Mouse (Mus musculus) urinary bladder, postnatal 14 days (tissue): ENCODE measurements around the gene Btbd10.

Experiments used
- DNase-seq: peaks from one replicate; pipeline ENCODE4 v3.0.0; 2021; ENCODE audit warnings: low spot score

Gene Btbd10

DNA sequence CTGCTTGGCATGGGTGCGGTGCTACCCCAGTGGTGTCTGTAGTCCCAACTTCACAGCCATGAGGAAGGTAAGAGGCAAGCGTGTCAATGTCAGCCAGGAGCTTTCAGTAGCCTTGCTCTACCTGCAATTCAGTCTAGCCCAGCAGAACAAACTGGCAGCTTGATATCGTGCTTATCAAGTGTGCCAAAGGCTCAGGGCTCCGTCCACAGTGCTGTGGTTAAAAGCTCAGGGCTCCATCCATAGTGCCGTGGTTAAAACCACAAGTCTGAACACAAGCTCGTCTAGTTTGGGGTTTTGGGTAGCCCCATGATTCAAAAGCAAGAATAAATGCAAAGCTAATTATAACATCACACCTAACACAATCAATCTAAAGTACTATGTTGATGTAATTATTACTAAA is 74.6 kb downstream of the Btbd10 start:
- no peak for DNase-seq

DNA sequence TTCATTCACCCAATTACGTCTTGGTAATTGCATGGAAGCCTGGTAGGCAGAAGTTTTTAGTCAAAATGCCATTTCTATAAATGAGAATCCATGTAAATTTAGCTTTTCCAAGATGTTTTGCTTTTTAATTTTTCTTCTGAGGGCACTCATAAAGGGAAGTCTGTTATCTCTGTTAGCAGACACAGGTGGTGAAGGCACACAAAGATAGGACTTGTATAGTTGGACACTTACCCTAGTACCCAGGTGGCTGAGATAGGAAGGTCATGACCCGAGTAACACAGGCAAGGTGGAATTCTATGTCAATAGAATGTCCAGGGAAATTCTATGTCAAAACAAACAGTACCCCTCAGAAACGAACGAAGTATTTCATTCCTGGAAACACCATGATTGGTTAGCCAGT is 77.0 kb downstream of the Btbd10 start:
- DNase-seq = no peak

DNA sequence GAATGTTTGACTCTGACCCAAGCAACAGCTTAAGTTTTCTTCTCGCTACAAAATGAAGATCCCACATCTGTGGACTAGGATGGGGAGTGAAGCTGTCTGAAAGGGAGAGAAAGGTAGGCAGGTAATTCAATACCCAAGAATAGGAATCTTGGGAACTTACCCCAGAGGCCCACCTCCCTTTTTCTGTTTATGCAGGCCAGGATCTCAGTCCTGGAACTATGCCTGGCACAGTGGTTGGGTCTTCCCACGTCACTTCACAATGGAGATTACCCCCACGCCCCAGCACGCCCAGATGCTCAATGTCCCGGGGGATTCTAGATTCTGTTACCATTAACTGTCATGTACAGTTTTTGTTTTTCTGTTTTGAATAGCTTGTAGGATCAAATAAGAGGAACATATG is 77.5 kb downstream of the Btbd10 start:
- DNase-seq = no peak

DNA sequence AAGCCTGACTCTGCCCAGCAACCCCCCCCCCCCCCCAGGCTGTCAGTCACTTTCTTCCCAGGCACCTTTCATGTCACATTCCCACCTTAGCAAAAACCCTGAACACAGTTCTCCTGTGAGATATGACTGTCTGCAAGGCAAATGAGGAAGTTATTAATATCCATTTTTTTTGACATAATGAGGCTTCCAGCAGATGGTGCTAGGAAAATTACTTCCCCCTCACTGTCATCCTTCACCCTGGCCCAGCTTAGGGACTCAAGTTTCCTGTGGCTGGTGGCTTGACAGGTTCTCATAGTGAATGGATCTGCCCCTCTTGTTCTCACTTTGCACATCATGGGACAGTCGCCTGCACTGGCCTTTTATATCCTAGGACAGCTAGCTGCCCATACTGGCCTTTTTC is 80.0 kb downstream of the Btbd10 start:
- DNase-seq = no peak

DNA sequence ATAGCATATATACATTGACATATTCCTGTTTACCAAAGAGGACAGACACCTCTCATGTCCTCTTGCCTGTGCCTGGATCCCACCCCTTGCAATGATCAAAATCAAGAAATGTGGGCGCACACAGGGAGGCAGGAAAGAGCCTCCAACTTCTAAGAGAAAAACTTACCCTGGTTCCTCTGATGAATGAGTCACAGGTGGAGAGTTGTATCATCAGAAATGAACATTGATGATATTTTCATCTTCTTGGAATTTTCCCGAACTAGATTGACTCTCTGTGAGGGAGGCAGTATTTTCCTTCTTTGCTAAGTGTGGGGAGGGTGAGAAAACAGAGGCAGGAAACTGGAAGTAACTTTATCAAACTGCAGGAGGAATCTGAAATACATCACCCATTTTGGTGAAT is 83.8 kb downstream of the Btbd10 start:
- no peak for DNase-seq

DNA sequence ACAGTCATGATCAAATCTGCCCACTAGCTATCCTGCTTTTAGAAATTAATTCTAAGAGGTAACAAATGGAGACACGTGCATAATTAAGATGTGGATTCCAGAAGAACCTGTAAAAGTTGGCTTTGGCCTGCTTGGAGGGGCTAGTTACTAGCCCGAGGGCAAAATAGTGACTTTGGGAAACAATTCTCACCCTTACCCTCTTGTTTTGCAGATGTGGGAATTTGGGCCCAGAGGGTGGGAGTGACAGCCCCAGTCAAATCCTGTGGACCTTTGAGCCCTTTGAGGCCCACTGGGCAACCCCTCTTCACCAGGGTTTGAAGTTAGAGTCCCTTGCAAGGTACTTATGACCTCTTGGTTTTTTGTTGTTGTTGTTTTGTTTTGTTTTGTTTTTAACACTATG is 89.9 kb downstream of the Btbd10 start:
- no peak for DNase-seq

DNA sequence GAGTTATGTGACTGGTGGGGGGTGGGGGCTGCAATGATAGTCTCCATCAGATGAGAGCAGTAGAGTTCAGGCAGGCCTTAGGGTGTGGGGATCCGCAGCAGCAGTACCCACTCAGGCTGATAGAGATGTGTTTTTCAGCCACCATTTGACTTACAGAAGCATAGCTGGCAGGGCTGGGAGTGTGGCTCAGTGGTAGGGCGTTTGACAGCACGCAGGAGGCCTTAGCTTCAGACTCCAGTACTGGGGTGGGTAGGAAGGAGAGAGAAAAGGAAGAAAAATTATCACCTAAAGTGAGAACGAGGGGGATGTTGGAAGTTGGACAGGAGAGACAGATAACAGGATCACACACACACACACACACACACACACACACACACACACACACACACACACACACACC is 90.7 kb downstream of the Btbd10 start:
- DNase-seq = no peak

DNA sequence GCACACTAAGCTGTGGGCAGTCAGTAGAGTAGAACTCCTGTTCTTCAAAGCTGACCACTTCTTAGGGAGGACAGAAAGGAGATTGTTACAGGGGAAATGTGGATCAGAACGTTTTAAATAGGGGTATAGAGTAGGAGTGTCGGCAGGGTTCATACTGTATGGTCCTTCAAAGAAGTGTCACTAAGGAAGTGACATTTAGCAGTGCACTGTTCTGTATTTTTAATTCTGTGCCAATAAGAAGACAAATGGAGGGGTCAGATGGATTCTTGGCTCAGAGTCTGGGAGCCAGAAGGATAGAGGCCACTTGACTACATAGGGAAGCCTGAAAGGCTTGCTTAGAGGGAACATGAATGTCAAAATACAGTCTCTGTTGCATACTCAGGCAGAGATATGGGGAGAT is 91.9 kb downstream of the Btbd10 start:
- no peak for DNase-seq

DNA sequence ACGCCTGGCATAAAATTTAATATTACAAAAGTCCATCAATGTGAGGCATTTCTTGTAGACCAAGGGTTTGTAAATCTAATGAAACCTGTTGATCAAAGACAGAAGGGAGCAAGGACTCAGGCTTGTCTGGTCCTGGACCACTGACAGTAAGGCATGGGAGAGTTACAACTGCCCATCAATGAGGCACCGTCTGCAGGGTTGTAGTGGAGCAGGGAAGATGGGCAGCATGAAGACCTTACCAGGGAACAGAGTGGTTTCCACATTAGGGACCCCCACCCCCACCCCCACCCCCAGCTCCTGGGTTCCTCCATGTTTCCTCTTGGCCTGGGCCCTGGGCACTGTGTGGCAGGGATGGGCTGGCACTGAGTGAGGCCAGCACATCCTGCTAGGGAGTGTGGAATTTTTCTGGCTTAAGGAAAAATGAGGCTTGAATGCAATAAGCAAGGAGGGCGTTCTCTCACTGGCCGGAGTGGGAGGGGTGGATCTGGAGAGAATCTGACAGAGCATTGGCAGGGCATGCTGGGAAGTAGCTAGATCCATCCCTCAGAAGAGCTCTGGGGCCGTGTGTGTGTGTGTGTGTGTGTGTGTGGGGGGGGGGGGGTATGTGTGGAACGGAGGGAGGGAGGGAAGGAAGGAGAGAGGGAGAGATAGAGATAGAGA is 96.7 kb downstream of the Btbd10 start:
- no peak for DNase-seq

DNA sequence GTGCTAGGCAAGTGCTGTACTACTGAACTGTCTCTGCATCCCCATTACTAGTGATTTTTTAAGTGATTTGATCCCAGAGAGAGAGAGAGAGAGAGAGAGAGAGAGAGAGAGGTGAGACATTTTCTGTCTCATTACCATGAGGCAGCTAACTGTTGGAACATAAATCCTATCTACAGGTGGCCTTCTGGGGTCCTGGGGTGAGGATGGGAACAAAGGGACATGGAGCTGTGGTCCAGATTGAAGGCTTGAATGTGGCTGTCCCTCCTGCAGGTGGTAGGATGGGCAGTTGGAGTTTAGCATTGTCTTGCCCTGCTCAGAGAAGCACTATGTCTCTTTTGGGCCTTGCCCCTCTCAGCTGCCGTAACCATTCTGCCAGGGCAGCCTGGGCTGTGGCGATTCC is 98.2 kb downstream of the Btbd10 start:
- no peak for DNase-seq

DNA sequence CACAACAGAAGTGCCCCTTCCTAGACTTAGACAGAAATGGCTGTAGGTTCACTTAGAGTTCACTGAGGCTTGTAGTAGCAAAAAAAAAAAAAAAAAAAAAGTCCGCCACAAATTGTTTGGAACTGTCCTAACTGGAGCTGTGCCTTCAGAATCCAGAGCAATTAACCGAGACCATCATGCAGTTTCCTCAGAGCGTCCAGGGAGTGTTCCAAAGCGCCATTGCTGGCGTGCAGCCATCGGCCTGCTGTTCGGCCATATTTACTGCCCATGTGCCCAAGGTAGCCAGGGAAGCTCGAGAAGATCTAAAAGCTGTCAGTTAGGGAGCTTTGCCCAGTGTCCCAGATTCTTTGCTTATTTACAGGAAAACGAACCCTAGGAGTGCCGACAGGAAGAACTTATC is 98.6 kb downstream of the Btbd10 start:
- DNase-seq = no peak

DNA sequence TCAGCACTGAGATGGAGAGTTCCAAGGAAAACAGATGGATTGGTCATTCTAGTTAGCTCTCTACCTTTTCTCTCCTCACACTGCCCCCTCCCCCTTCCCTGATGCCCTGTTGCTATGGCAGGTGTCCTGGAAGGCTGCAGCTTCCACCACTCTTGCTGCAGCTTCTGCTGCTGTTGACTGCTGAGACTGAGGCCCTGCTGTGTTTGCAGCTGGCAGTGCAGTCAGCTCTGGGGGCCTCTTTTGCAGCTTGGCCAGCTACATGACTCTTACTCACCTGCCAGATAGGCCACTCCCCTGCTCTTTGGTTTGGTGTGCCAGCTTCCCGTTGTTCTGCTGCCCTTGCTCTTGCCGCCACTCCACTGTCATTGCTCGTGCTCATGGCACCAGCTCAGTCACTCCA is 99.3 kb downstream of the Btbd10 start:
- no peak for DNase-seq

DNA sequence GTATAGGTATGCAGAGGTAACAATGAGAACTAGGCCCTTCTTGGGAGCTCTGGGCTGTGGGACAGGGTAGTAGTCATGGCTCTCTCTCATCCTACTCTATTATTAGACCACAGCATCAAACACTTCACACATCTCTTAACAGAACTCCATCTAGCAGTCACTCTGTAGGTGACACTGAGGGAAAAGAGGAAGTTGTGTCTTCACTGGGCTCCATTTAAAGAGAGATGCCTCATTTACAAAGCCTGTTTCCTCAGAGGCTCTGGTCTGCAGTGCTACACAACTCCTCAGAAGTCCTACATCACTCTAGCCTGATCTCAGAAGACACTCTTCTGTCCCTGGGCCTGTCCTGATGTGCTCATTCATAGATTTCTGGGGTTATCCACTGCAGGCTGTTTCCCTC is 100.1 kb downstream of the Btbd10 start:
- DNase-seq = no peak

DNA sequence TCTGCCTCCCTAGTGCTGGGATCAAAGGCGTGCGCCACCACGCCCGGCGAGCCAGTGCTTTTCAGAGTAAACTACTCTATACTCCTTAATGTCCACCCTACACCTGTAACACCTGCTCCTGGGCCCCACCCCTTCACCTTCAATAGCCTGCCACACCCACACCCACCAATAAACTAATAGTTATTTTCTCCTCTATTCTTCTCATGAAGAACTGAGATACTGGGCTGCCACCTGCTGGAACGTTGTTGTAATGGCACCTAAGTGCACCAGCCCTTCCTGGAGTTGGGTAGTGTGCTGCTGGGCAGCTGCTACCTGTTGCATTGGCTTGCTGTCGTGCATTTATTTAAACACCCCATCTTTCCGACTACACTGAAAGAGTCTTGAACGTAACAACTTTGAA is 100.9 kb downstream of the Btbd10 start:
- peak; percentile 76 for DNase-seq
